Mouse (Mus musculus) embryonic facial prominence, embryonic 15.5 days (tissue): ENCODE measurements around the gene Kiz. TPM values are rescaled to one million over a fixed set of nuclear protein-coding genes. Genes with fewer than 3 reads are reported as not detected.

Experiments
- ATAC-seq: fragments of 200-750 bp; cut with Nextera tagmentation; 2 replicates; pipeline ENCODE4 v1.8.0; 2017; ENCODE audit warnings: low read depth, moderate TSS enrichment; ENCODE audit not compliant: insufficient number of reproducible peaks, low FRiP score, low TSS enrichment
- H3K27ac ChIP-seq: fragments of 300-500 bp; sonication (generic); replicated peaks from 2 replicates; pipeline ENCODE4 v1.5.1; 2015; ENCODE audit warnings: mild to moderate bottlenecking, inconsistent platforms
- H3K27me3 ChIP-seq: fragments of 300-500 bp; sonication (generic); 2 replicates; pipeline ENCODE4 v1.6.1; 2015; ENCODE audit warnings: inconsistent platforms
- H3K36me3 ChIP-seq: fragments of 300-500 bp; sonication (generic); 2 replicates; pipeline ENCODE4 v1.6.1; 2015; ENCODE audit warnings: mild to moderate bottlenecking, inconsistent platforms
- H3K4me1 ChIP-seq: fragments of 300-500 bp; sonication (generic); 2 replicates; pipeline ENCODE4 v1.6.1; 2015; ENCODE audit warnings: inconsistent platforms
- H3K4me2 ChIP-seq: fragments of 300-500 bp; sonication (generic); replicated peaks from 2 replicates; pipeline ENCODE4 v1.6.1; 2015; ENCODE audit warnings: mild to moderate bottlenecking, inconsistent platforms
- H3K4me3 ChIP-seq: fragments of 300-500 bp; sonication (generic); replicated peaks from 2 replicates; pipeline ENCODE4 v1.5.1; 2015; ENCODE audit warnings: mild to moderate bottlenecking, inconsistent platforms
- H3K9ac ChIP-seq: fragments of 300-500 bp; sonication (generic); 2 replicates; pipeline ENCODE4 v1.6.1; 2015; ENCODE audit warnings: inconsistent platforms
- H3K9me3 ChIP-seq: fragments of 300-500 bp; sonication (generic); replicated peaks from 2 replicates; pipeline ENCODE4 v1.6.1; 2016; ENCODE audit warnings: inconsistent platforms
- WGBS: fragments of 180-500 bp; shearing (Covaris S2); methylation state at CpG from one replicate; pipeline ENCODE4 v1.1.7; 2015; 5-methylcytosine and 5-hydroxymethylcytosine counted together
- polyA plus RNA-seq: library from polyadenylated mRNA; unstranded; fragments of >200 nt; fragmentation: Nextera tagmentation; extraction: Ambion mirVana; gene quantifications from 2 replicates; pipeline ENCODE4 v1.2.1, GENCODE M21; 2015

Kiz gene
- polyA plus RNA-seq, 1 experiment from 2014 or later, result 32.8 TPM

DNA sequence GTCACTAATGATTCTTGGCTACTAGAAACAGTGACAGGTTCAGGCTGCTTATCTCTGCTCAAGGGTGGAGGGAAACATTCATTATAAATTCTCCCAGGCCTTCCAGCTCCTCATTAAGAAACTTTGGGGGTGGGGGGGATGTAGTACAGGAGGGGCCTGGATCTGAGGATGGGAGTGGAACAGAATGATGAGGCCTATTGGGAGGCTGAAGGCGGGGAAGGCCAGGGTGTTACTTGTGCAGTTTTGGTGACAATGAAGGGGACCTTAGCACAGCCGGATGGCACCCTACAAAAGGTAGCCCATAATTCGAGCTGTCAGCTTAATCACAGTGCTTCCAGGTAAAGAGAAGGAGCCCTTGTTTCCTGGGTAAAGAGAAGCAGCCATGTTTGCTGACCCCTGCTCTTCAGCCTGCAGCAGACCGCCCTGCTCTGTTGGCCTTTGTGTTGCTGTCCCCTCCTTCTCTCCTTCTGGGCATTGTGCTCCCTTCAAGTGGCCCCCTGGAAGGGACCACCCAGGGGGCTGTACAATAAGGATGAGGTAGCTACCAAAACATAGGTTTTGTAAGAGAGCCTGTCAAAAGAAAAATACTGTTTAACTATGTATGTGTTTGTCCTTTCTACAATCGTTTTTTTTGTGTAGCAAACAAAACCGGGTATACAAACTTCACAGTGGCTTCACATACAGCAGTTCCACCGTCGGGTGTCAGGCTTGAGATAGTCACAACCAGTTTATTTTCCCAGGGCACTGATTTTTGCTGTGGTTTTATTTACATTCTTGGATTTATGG, 64.9 kb downstream of the Kiz start:
- no peaks in the 10 kb centered on the region for H3K36me3 ChIP-seq
- ATAC-seq, result no peak
- H3K4me2 ChIP-seq, result no peak overlapping the region
- H3K4me1 ChIP-seq, result no peaks in the 10 kb centered on the region
- WGBS, result 25% methylated on average over 8 of the region's 8 CpGs
- H3K9me3 ChIP-seq, result no peaks in the 10 kb centered on the region
- H3K27ac ChIP-seq, result no peak overlapping the region
- no peak overlapping the region for H3K9ac ChIP-seq
- H3K4me3 ChIP-seq, result no peak overlapping the region
- H3K27me3 ChIP-seq, result no peaks in the 10 kb centered on the region

DNA sequence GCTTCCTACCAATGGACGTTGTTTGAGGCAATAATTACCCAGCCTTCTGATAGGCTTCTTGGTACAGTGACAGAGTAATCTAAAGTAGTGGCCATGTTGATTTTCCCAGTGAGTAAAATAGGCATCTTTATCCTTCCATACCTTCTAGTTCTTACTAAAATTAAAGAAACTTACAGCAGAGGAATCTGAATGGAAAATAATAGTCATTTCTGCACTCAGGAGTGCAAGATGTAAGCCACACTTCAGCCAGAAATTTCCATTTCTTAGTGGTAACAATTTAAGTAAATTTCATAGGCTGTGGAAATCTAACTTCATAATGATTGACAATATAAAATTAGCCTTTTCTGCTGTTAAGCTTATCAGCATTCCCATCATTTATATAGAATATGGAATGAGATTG, 69.6 kb downstream of the Kiz start:
- Histone ChIP-seq H3K4me3 (no peak overlapping the region), H3K36me3 (no peaks in the 10 kb centered on the region), H3K9ac (no peak overlapping the region), H3K4me2 (no peak overlapping the region), H3K27ac (no peak overlapping the region), H3K9me3 (no peaks in the 10 kb centered on the region), H3K27me3 (no peaks in the 10 kb centered on the region), H3K4me1 (no peaks in the 10 kb centered on the region)
- 81% methylated on average over 1 of the region's 1 CpGs for WGBS
- ATAC-seq, result no peak

DNA sequence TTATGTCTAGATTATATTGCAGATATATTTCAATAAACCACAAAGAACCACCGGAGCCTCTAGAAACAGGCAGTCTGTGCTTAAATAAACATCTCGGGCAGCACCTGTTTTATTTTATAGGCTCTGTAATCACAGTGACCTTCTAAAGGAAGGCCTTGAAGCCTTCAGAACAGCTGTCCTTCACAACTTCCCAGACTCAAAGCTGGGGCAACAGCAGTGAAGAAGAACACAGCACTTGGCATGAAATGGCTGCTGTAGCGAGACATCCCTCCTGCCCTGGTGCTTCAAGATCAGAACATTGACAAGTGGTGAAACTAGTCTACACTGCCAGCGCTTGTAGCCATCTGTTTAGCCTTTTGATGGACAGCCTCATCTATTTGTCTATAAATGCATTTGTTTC, 70.2 kb downstream of the Kiz start:
- Histone ChIP-seq H3K4me1 (no peaks in the 10 kb centered on the region), H3K4me3 (no peak overlapping the region), H3K36me3 (no peaks in the 10 kb centered on the region), H3K27ac (no peak overlapping the region), H3K27me3 (no peaks in the 10 kb centered on the region), H3K9me3 (no peaks in the 10 kb centered on the region), H3K9ac (no peak overlapping the region), H3K4me2 (no peak overlapping the region)
- WGBS, result 63% methylated on average over 4 of the region's 4 CpGs
- ATAC-seq, result no peak

DNA sequence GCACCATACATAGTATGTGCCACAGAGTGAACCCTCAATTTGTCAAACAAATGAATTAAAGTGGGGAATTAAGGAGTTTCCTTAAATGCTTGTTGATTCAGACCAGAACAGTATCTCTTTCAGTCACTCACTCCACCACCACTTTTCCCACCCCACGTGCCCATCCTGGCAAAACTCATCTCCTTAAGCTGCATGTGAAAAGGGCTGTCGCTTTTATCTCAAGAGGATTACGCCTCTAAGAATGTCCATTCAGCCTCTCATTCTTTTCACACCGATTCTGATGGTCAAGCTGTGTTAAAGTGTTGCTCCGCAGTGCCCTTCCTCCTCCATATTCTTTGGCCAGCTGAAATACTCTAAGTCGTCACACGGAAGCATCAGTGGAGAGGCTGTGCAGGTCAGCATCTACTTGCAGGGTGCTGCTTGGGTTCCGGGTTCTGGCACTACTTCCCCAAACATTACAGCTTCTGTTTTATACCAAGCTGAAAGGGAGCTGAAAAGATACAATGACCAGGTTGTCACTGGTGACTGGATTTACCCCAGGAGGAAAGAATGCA, 92.6 kb downstream of the Kiz start:
- Histone ChIP-seq H3K9ac (no peak overlapping the region), H3K4me2 (no peak overlapping the region), H3K27ac (no peak overlapping the region), H3K4me1 (no peaks in the 10 kb centered on the region), H3K9me3 (no peaks in the 10 kb centered on the region), H3K36me3 (no peaks in the 10 kb centered on the region), H3K4me3 (no peak overlapping the region), H3K27me3 (no peaks in the 10 kb centered on the region)
- ATAC-seq, result no peak
- WGBS, result 47% methylated on average over 8 of the region's 8 CpGs

DNA sequence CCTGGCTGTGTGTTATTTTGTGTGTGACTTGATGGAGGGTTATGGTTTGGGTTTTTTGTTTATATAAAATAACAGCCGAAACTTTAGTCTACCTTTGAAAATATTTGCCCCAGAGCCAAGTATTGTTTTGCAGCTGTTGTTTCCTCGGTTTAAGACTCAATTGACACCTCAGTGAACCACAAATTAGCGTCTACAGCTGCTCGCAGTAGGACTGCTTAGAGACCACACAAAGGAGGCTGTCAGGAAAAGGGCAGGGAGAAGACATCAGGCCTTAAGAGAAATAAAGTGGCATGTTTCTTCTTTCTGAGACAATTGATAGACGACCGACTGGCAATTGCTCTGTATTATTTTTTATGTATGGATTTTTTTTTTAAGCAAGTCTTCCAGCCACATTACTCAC, 100.7 kb downstream of the Kiz start:
- Histone ChIP-seq H3K4me3 (no peak overlapping the region), H3K9ac (no peak overlapping the region), H3K27me3 (no peaks in the 10 kb centered on the region), H3K27ac (no peak overlapping the region), H3K9me3 (no peaks in the 10 kb centered on the region), H3K4me1 (no peaks in the 10 kb centered on the region; the same call in none of the 2 replicates), H3K4me2 (no peak overlapping the region), H3K36me3 (no peaks in the 10 kb centered on the region)
- 48% methylated on average over 6 of the region's 6 CpGs for WGBS
- no peak for ATAC-seq

DNA sequence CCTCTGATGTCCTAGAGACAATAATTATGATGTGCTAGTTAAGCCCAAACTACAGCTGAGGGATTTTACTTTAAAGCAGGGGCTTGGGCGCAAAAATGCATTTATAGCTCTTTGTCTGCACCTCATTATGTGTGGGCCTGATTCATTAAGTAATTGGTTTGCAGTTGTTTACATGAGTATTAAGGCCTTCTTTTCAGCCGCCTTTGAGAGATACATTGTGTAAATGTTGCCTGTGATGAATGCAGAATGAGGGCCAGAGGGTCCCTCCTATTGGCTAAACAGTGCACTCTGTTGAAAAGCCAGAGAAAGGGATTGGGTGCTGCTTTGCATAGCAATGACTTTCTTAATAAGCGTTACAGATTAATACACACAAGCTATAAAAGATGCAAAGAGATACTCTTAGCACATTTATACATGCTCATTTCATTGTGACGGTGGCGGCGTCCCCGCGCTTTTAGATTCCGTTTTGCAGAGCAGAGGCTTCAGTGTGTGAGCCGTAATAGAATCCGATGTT, 102.8 kb downstream of the Kiz start:
- 23% methylated on average over 11 of the region's 11 CpGs for WGBS
- Histone ChIP-seq H3K9me3 (no peaks in the 10 kb centered on the region), H3K4me1 (no peaks in the 10 kb centered on the region; the same call in none of the 2 replicates), H3K4me2 (peak overlapping the region; percentile 46), H3K36me3 (no peaks in the 10 kb centered on the region), H3K27me3 (no peaks in the 10 kb centered on the region), H3K4me3 (peak overlapping the region; percentile 19), H3K9ac (no peak overlapping the region), H3K27ac (no peak overlapping the region)
- no peak for ATAC-seq

DNA sequence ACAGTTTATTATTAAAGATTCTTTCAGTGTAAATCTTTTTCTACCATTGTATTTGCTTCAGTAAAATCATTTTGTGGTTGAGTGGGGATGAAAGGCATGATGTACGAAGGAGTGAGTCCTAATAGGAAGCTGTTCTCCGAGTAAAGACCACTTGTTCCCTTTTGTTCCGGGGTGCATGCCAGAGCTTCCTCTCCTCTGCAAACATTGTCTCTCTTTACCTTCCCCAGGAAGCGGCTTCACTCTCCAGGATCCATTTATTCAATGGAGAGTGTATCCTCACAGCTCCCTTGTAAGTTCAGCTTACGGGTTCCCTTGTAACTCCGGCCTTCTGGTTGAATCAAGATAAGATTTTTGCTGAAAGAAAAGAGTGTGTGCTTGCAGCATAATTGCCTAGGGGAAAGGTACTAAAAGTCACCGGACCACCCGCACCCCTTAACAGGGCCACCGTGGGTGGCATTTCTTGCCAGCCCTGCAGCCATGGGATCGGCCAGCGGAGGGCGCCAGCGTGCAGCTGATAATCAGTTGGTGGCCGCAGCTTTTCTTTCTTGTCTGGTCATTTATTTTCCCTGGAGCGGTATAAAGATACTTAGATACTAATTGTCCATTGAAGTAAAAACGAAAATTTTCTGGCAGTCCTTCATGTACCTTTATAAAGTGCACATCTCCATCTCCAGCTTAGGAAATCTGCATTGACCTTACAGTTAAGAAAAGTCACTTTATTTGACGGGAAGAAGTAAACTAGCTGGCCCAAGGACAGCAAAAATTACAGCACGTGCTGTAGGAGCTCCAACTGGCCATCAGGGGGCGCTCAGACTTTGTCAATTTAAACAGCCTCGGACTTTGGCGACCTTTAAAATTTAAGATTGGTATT, 103.5 kb downstream of the Kiz start:
- Histone ChIP-seq H3K9ac (no peak overlapping the region), H3K27me3 (no peaks in the 10 kb centered on the region), H3K4me2 (peak overlapping the region; percentile 46), H3K4me3 (peak overlapping the region; percentile 19), H3K36me3 (no peaks in the 10 kb centered on the region), H3K9me3 (no peaks in the 10 kb centered on the region), H3K4me1 (no peaks in the 10 kb centered on the region; the same call in none of the 2 replicates), H3K27ac (no peak overlapping the region)
- no peak for ATAC-seq
- 3% methylated on average over 21 of the region's 21 CpGs for WGBS

DNA sequence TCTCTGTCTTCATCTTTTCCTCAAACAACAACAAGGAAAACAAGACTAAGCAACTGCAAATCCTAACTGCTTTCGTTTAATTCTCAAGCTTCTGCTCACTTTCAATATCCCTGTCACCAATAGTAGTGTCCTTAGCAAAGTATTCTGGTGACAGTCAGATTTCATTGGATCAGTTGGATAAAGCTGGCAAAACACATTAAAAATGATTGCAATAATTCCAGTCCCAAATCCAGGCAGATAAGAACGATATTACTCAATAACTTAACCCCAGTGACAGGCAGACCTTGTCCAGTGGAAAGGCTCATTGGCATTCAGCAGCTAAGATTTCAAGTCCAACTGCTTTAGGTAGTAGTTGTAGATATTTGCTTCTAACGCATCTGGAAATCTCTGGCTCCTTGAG, 119.4 kb downstream of the Kiz start:
- Histone ChIP-seq H3K27me3 (no peaks in the 10 kb centered on the region), H3K27ac (no peak overlapping the region), H3K9ac (no peak overlapping the region), H3K9me3 (no peaks in the 10 kb centered on the region), H3K4me1 (no peaks in the 10 kb centered on the region), H3K4me2 (no peak overlapping the region), H3K4me3 (no peak overlapping the region), H3K36me3 (no peaks in the 10 kb centered on the region)
- whole genome bisulfite sequencing, result 80% methylated on average over 3 of the region's 3 CpGs
- no peak for ATAC-seq

DNA sequence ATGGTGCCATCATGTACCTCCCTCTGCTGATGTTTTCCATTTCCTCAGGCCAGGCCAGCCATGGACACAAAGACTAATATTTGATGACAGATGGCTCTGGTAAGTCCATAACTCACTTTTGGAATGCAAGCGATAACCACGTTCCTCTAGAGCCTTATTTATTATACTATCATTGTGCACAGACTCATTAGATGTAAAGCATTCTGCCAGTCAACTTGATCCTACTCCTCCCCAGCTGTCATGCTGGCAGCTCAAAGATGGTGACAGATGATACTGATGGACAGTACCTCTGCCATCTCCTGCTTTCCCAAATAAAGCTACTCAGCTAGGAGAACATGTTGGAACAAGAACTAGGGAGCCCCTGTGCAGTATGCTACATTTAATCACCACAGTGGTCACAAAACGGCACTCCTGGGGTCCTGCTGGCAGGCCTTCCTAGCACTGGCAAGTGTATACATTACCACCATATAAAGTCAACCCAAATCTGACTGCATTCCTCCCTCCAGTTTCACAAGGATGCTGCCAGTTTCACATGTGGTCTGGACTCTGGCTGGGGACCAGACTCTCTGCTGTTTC, 119.9 kb downstream of the Kiz start:
- 67% methylated on average over 3 of the region's 3 CpGs for WGBS
- no peak overlapping the region for H3K9ac ChIP-seq
- H3K9me3 ChIP-seq, result no peaks in the 10 kb centered on the region
- ATAC-seq, result no peak
- H3K36me3 ChIP-seq, result no peaks in the 10 kb centered on the region
- H3K4me1 ChIP-seq, result no peaks in the 10 kb centered on the region
- no peak overlapping the region for H3K27ac ChIP-seq
- H3K27me3 ChIP-seq, result no peaks in the 10 kb centered on the region
- H3K4me3 ChIP-seq, result no peak overlapping the region
- no peak overlapping the region for H3K4me2 ChIP-seq

DNA sequence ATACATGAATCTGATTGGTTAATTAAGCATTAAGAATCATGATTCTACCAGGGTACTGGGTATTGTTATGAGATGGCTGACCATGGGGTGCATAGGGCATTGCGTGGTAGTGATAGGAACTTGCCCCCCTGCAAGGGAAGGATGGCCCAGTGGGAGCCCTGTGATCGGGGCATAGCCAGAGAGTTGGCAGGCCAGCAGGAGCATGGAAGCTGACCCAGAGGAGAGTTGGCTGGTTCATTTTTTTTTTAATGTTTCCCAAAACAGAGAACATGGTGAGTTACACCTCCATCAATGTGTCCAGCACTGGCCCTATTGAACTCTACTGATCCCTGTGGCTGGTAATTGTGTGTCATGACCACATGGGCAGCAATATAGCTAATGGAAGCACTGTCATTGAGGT, 127.1 kb downstream of the Kiz start:
- no peaks in the 10 kb centered on the region for H3K36me3 ChIP-seq
- no peak overlapping the region for H3K4me3 ChIP-seq
- no peak overlapping the region for H3K27ac ChIP-seq
- H3K4me2 ChIP-seq, result no peak overlapping the region
- no peaks in the 10 kb centered on the region for H3K4me1 ChIP-seq
- H3K27me3 ChIP-seq, result no peaks in the 10 kb centered on the region
- no peak overlapping the region for H3K9ac ChIP-seq
- no peaks in the 10 kb centered on the region for H3K9me3 ChIP-seq
- 90% methylated on average over 2 of the region's 2 CpGs for WGBS
- no peak for ATAC-seq

DNA sequence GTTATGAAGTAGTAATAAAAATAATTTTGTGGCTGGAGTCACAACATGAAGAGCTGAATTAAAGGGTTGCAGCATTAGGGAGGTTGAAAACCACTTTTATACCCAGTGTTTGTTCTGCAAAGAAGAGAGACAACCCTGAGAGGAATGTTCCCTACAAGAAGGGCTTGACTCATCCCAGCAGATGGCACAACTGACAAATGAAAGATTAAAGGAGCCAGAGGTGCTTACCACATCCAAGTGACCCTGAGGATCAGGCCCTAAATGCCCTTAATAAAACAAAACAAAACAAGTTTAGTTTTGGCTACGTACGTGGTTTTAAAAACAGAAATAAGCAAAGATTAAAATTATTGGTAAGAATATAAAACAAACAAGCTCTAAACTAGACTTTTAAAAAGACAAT, 129.2 kb downstream of the Kiz start:
- Histone ChIP-seq H3K4me1 (no peaks in the 10 kb centered on the region), H3K27ac (no peak overlapping the region), H3K36me3 (no peaks in the 10 kb centered on the region), H3K9me3 (no peaks in the 10 kb centered on the region), H3K4me3 (no peak overlapping the region), H3K9ac (no peak overlapping the region), H3K27me3 (no peaks in the 10 kb centered on the region), H3K4me2 (no peak overlapping the region)
- no peak for ATAC-seq
- WGBS, result 90% methylated on average over 2 of the region's 2 CpGs
